Mouse (Mus musculus) embryonic facial prominence, embryonic 11.5 days (tissue): ENCODE data around the gene Gm20826. TPM values are rescaled to one million over a fixed set of nuclear protein-coding genes. Genes with fewer than 3 reads are reported as not detected.
"Not testable (repeated sequence)": the region's sequence is repeated elsewhere in the genome, so short reads cannot be mapped to it uniquely, and the experiment has no call there.

Experiments used
- ATAC-seq: fragments of 200-750 bp; cut with Nextera tagmentation; replicated peaks from 2 replicates; pipeline ENCODE4 v1.8.0; 2017; ENCODE audit warnings: low read depth; ENCODE audit not compliant: insufficient number of reproducible peaks, low FRiP score, low TSS enrichment
- DNase-seq: peaks from one replicate; pipeline ENCODE4 v3.0.0-alpha.2; 2015; ENCODE audit warnings: low spot score
- H3K27ac ChIP-seq: fragments of 300-500 bp; sonication (generic); replicated peaks from 2 replicates; pipeline ENCODE4 v1.5.1; 2014; ENCODE audit warnings: mild to moderate bottlenecking, low read depth, low read length, control low read depth
- H3K27me3 ChIP-seq: fragments of 300-500 bp; sonication (generic); 2 replicates; pipeline ENCODE4 v1.6.1; 2014; ENCODE audit warnings: mild to moderate bottlenecking, low read length, moderate library complexity, mixed read lengths; ENCODE audit not compliant: control insufficient read depth, insufficient read depth
- H3K36me3 ChIP-seq: fragments of 300-500 bp; sonication (generic); replicated peaks from 2 replicates; pipeline ENCODE4 v1.6.1; 2014; ENCODE audit warnings: low read depth, mild to moderate bottlenecking, low read length, moderate library complexity, mixed read lengths; ENCODE audit not compliant: control insufficient read depth, insufficient read depth
- H3K4me1 ChIP-seq: fragments of 300-500 bp; sonication (generic); 2 replicates; pipeline ENCODE4 v1.6.1; 2014; ENCODE audit warnings: low read length, mixed read lengths; ENCODE audit not compliant: control insufficient read depth, insufficient read depth
- H3K4me2 ChIP-seq: fragments of 300-500 bp; sonication (generic); 2 replicates; pipeline ENCODE4 v1.6.1; 2014; ENCODE audit warnings: low read depth, mild to moderate bottlenecking, control low read depth, low read length, moderate library complexity
- H3K4me3 ChIP-seq: fragments of 300-500 bp; sonication (generic); 2 replicates; pipeline ENCODE4 v1.5.1; 2014; ENCODE audit warnings: low read depth, low read length, control low read depth
- H3K9ac ChIP-seq: fragments of 300-500 bp; sonication (generic); replicated peaks from 2 replicates; pipeline ENCODE4 v1.6.1; 2014; ENCODE audit warnings: mild to moderate bottlenecking, control low read depth, low read length
- H3K9me3 ChIP-seq: fragments of 300-500 bp; sonication (generic); replicated peaks from 2 replicates; pipeline ENCODE4 v1.6.1; 2016; ENCODE audit warnings: mild to moderate bottlenecking, low read length, inconsistent platforms, mixed read lengths; ENCODE audit not compliant: control insufficient read depth
- WGBS: fragments of 180-500 bp; shearing (Covaris S2); extraction: QIAGEN DNeasy Blood & Tissue Kit; methylation state at CpG from one replicate; pipeline ENCODE4 v1.1.7; 2014; 5-methylcytosine and 5-hydroxymethylcytosine counted together
- polyA plus RNA-seq: library from polyadenylated mRNA; unstranded; fragments of >200 nt; fragmentation: Nextera tagmentation; extraction: Ambion mirVana; gene quantifications from 2 replicates; pipeline ENCODE4 v1.2.1, GENCODE M21; 2014

Gm20826 gene
- polyA plus RNA-seq, result not detected in 2 replicates

DNA sequence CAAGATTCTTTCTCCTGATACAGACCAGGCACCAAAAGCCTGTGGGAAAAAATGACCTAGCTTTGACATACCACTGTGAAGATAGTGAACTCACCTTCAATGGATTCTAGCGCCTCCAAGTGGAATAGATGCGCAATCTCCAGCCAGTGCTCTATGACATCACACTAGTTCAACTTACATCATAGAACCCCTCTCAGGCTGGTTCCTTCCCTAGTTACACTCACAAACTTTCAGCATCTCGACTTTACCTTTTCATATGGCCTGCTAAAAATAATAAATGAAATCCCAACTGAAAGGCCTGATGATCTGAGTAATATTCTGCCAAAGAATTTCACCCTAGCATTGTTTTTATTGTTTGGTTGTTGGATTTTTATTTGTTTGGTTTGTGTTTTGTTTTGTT is at the start of gene Gm20826:
Gene Gm20826 (minus strand): TSS at position 101 of the 400 bp plus-strand sequence.
- H3K4me2 ChIP-seq, ATAC-seq, H3K4me1 ChIP-seq, H3K36me3 ChIP-seq, H3K9me3 ChIP-seq, H3K27me3 ChIP-seq, H3K4me3 ChIP-seq, H3K27ac ChIP-seq, DNase-seq, H3K9ac ChIP-seq: not testable (repeated sequence)
- WGBS, result no CpG with 5 or more reads among the region's 3 CpGs

Other genes starting within 250 kb of the Gm20826 start
- not detected in 2 replicates for gene Gm21788, start 233.5 kb downstream of the Gm20826 start, polyA plus RNA-seq
- gene Gm28576, start 84.5 kb upstream of the Gm20826 start, polyA plus RNA-seq, result not detected in 2 replicates